ENCODE assay signal across 9 mouse cellular contexts in genomic region chr6:115546276-115546675, GRCm38 (mm10). TPM values are rescaled to one million over a fixed set of nuclear protein-coding genes. Genes with fewer than 3 reads are reported as not detected.
A peak's percentile ranks its signal among the peaks of the same experiment; 100 is the strongest.
DNase-seq lines count a peak whose midpoint lies in the region; ATAC-seq lines count a peak whose summit lies in the region.
"Had no signal": no experiment of that assay in that cellular context is flagged by ENCODE, and none has a peak within 500 bp of the region (broad histone marks: within the 10 kb centered on the region; RNA-seq: fewer than 3 reads in every experiment).

No protein-coding gene starts in this region.

- H3K9ac ChIP-seq in hindbrain, embryonic 14.5 days, result no peak overlapping the region

- H3K27ac ChIP-seq in hindbrain, embryonic 10.5 days, result no peak overlapping the region
- no peak overlapping the region for H3K27ac ChIP-seq in hindbrain, embryonic 14.5 days

- H3K9me3 ChIP-seq in hindbrain, embryonic 10.5 days, result no peaks in the 10 kb centered on the region
- H3K9me3 ChIP-seq in hindbrain, embryonic 14.5 days (ENCODE audit: control insufficient read depth, low read length), result no peaks in the 10 kb centered on the region

- no peak overlapping the region for H3K4me3 ChIP-seq in hindbrain, embryonic 10.5 days
- H3K4me3 ChIP-seq in hindbrain, embryonic 14.5 days (replicated peaks; ENCODE audit: low read length), result no peak overlapping the region

- H3K4me1 ChIP-seq in hindbrain, embryonic 10.5 days (replicated peaks), result peaks cover 20% of the 10 kb centered on the region
- H3K4me1 ChIP-seq in hindbrain, embryonic 14.5 days (replicated peaks; ENCODE audit: control insufficient read depth, insufficient read depth, low read length), result peaks cover 11% of the 10 kb centered on the region

- no peak overlapping the region for H3K4me2 ChIP-seq in hindbrain, embryonic 14.5 days (replicated peaks)

- 87% methylated on average over 5 of the region's 5 CpGs for WGBS in hindbrain, embryonic 10.5 days
- 89% methylated on average over 5 of the region's 5 CpGs for WGBS in hindbrain, embryonic 14.5 days

- ATAC-seq in hindbrain, embryonic 14.5 days (ENCODE audit: low FRiP score), result no peak
- no peak for ATAC-seq in monocyte, adult 5-6 weeks (replicated peaks; ENCODE audit: insufficient number of reproducible peaks, low FRiP score, low TSS enrichment, poor library complexity, severe bottlenecking)

- no peaks in the 10 kb centered on the region for H3K27me3 ChIP-seq in hindbrain, embryonic 10.5 days (ENCODE audit: insufficient read depth, poor library complexity, severe bottlenecking)
- no peaks in the 10 kb centered on the region for H3K27me3 ChIP-seq in hindbrain, embryonic 14.5 days (ENCODE audit: control insufficient read depth, insufficient read depth, low read length)

- peak; percentile 33 for DNase-seq in hindbrain, embryonic 10.5 days (ENCODE audit: low spot score)
- no peak for DNase-seq in hindbrain, embryonic 14.5 days (ENCODE audit: low spot score)
- peak; percentile 79 for DNase-seq in 3T3-L1 (ENCODE audit: low read depth, low spot score)
- peak; percentile 43 for DNase-seq in T-cell, adult 2 months (ENCODE audit: low spot score)
- DNase-seq in embryo, embryonic 10 days (ENCODE audit: low spot score), result peak; percentile 63
- DNase-seq in kidney, postnatal 14 days, result peak; percentile 61
- DNase-seq in retina, embryonic 14.5 days (ENCODE audit: low spot score), result peak; percentile 63

- peaks cover 35% of the 10 kb centered on the region for H3K36me3 ChIP-seq in hindbrain, embryonic 10.5 days
- H3K36me3 ChIP-seq in hindbrain, embryonic 14.5 days (replicated peaks; ENCODE audit: control insufficient read depth, insufficient read depth), result peaks cover 35% of the 10 kb centered on the region

RNA-seq across cellular contexts. Expression of gene Tsen2, which starts 1.8 kb away (rescaled TPM):
- polyA plus RNA-seq in hindbrain, embryonic 10.5 days (2016; fragmentation: Nextera tagmentation; extraction: Ambion mirVana), result 32.7 and 34.6 TPM in 2 replicates
- 31.9 and 34.5 TPM in 2 replicates for polyA plus RNA-seq in hindbrain, embryonic 14.5 days (2014; fragmentation: Nextera tagmentation; extraction: Ambion mirVana)
- 1.3 to 7.5 TPM (median 2.8 TPM) in 3 replicates for total RNA-seq in monocyte, adult 5-6 weeks (2017)

RNA-seq across cellular contexts. Expression of gene Mkrn2os, which starts 46.1 kb away (rescaled TPM):
- polyA plus RNA-seq in hindbrain, embryonic 10.5 days (2016; fragmentation: Nextera tagmentation; extraction: Ambion mirVana), result 0.13 and 0.16 TPM in 2 replicates
- polyA plus RNA-seq in hindbrain, embryonic 14.5 days (2014; fragmentation: Nextera tagmentation; extraction: Ambion mirVana), result 0.38 and 0.43 TPM in 2 replicates
- not detected in 3 replicates for total RNA-seq in monocyte, adult 5-6 weeks (2017)
- total RNA-seq: layer of hippocampus, adult 18-20 months had no signal

RNA-seq across cellular contexts. Expression of gene Mkrn2, which starts 55.4 kb away (rescaled TPM):
- polyA plus RNA-seq in hindbrain, embryonic 10.5 days (2016; fragmentation: Nextera tagmentation; extraction: Ambion mirVana), result 25.0 and 28.5 TPM in 2 replicates
- polyA plus RNA-seq in hindbrain, embryonic 14.5 days (2014; fragmentation: Nextera tagmentation; extraction: Ambion mirVana), result 36.4 and 44.4 TPM in 2 replicates
- total RNA-seq in monocyte, adult 5-6 weeks (2017), result 8.5 to 18.5 TPM (median 9.1 TPM) in 3 replicates
